Mouse (Mus musculus): Measurements from ENCODE around the gene Filip1. TPM values are rescaled to one million over a fixed set of nuclear protein-coding genes. Genes with fewer than 3 reads are reported as not detected.

Filip1 gene
- polyA plus RNA-seq, 1 experiment from 2014 or later = 1.5 TPM

DNA sequence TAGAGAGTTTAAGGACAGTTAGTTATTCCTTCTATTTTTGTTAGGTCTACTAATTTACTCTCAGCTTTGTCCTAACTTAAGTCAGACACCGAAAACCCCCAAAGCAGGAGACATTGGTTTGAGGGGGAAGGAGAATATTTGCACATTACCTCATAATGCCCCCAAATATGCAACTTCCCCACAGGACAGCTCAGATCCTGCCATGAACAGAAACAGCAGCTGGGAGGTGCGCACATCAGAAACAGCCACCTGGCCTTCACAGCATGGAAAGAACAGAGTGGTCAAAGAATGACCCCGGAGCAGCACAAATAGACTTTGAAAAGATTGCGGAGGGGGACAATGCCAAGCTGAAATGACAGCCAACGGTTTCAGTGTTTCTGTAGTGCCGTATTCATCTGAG is 75.1 kb downstream of the Filip1 start:
- Histone ChIP-seq H3K4me1 (ENCODE audit: control insufficient read depth, insufficient read depth, low read length) (no peaks in the 10 kb centered on the region), H3K9me3 (ENCODE audit: control insufficient read depth, low read length) (no peaks in the 10 kb centered on the region), H3K4me3 (ENCODE audit: low read depth, low read length) (no peak overlapping the region), H3K27ac (replicated peaks; ENCODE audit: low read depth, low read length) (no peak overlapping the region), H3K4me2 (ENCODE audit: low read depth, severe bottlenecking) (no peak overlapping the region), H3K9ac (ENCODE audit: low read length) (no peak overlapping the region), H3K36me3 (ENCODE audit: control insufficient read depth, insufficient read depth, low read length) (no peaks in the 10 kb centered on the region), H3K27me3 (ENCODE audit: control insufficient read depth, insufficient read depth, low read length) (no peaks in the 10 kb centered on the region)
- DNase-seq (ENCODE audit: low spot score) (no peak), ATAC-seq (ENCODE audit: insufficient number of reproducible peaks, low FRiP score, low TSS enrichment, low read depth) (no peak)
- 87% methylated on average over 6 of the region's 6 CpGs for WGBS

DNA sequence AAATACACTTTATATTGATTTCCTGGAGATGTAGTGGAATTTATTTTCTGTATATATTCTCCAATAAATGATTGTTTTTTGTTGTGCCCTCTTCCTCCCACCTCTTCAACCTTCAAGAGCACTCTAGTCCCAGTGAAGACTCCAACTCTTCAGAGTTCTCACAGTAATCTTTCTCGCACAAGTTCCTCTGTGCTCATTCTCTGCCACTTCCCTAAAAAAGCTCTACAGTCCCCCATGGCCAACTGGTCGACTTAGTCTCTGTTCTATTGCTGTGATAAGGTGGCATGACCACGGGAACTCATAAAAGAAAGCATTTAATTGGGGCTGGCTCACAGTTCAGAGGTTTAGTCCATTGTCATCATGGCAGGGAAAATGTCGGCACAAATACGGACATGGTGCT is 80.1 kb downstream of the Filip1 start:
- Histone ChIP-seq H3K9me3 (ENCODE audit: control insufficient read depth, low read length) (no peaks in the 10 kb centered on the region), H3K36me3 (ENCODE audit: control insufficient read depth, insufficient read depth, low read length) (no peaks in the 10 kb centered on the region), H3K27ac (replicated peaks; ENCODE audit: low read depth, low read length) (no peak overlapping the region), H3K4me1 (ENCODE audit: control insufficient read depth, insufficient read depth, low read length) (no peaks in the 10 kb centered on the region), H3K4me3 (ENCODE audit: low read depth, low read length) (no peak overlapping the region), H3K4me2 (ENCODE audit: low read depth, severe bottlenecking) (no peak overlapping the region), H3K9ac (ENCODE audit: low read length) (no peak overlapping the region), H3K27me3 (ENCODE audit: control insufficient read depth, insufficient read depth, low read length) (no peaks in the 10 kb centered on the region)
- no peak for DNase-seq (ENCODE audit: low spot score)
- 89% methylated on average over 5 of the region's 5 CpGs for WGBS
- ATAC-seq (ENCODE audit: insufficient number of reproducible peaks, low FRiP score, low TSS enrichment, low read depth) = no peak

DNA sequence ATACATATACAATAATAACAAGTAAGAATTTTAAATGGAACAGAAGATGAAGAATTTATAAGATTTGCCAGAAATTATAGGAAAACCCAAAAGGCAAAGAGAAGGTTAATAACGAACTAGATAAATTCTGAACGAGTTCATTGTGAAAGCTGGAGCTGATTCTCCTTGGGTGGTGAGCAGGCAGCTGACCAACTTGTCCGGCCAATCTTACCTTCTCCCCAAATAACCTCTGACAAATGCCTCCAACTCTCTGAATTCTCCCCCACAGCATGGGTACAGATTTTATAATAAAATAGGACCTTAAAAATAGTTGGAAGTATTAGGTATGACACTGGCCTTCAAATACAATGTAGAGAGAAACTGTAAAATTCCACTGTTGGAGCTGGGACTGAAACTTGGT is 84.6 kb downstream of the Filip1 start:
- H3K4me2 ChIP-seq (ENCODE audit: low read depth, severe bottlenecking) = no peak overlapping the region
- H3K4me1 ChIP-seq (ENCODE audit: control insufficient read depth, insufficient read depth, low read length) = no peaks in the 10 kb centered on the region
- H3K9ac ChIP-seq (ENCODE audit: low read length) = no peak overlapping the region
- DNase-seq (ENCODE audit: low spot score) (no peak), ATAC-seq (ENCODE audit: insufficient number of reproducible peaks, low FRiP score, low TSS enrichment, low read depth) (no peak)
- H3K27me3 ChIP-seq (ENCODE audit: control insufficient read depth, insufficient read depth, low read length) = no peaks in the 10 kb centered on the region
- no peak overlapping the region for H3K27ac ChIP-seq (replicated peaks; ENCODE audit: low read depth, low read length)
- H3K36me3 ChIP-seq (ENCODE audit: control insufficient read depth, insufficient read depth, low read length) = no peaks in the 10 kb centered on the region
- H3K9me3 ChIP-seq (ENCODE audit: control insufficient read depth, low read length) = no peaks in the 10 kb centered on the region
- WGBS = 89% methylated on average over 3 of the region's 3 CpGs
- no peak overlapping the region for H3K4me3 ChIP-seq (ENCODE audit: low read depth, low read length)

DNA sequence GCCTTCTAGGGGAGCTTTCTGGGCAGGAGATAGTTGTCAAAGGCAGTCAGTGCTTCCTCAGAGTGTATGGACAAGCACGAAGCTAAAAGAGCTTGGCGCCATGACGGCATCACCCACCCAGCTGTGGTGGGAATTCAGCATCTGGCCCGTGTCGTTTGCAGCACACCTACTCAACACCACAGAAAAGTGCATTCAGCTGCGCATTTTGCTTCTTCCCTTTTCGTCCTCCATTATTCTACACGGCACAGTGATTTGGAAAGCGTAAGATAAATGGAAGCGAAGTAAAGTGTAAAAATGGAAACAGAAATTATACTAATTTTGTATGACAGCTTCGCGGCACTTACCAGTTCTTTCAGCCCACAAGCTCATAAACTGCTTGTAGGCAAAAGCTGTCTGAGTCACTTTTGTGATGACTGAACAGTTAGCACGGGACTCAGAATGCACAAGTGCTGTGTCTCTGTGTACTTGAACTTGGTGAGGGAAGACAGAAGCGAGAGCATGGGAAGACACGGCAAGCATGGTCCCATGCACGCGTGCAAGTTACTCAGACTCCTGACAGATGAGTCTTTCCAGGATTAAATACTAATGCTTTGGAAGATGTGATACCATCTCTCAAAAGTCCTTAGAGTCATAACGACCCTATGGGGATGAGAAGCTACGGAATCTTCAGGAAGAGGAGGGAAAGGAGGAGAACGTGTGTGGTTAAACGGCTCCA is 85.3 kb downstream of the Filip1 start:
- Histone ChIP-seq H3K4me2 (ENCODE audit: low read depth, severe bottlenecking) (no peak overlapping the region), H3K9ac (ENCODE audit: low read length) (no peak overlapping the region), H3K9me3 (ENCODE audit: control insufficient read depth, low read length) (no peaks in the 10 kb centered on the region), H3K27ac (replicated peaks; ENCODE audit: low read depth, low read length) (no peak overlapping the region), H3K36me3 (ENCODE audit: control insufficient read depth, insufficient read depth, low read length) (no peaks in the 10 kb centered on the region), H3K4me3 (ENCODE audit: low read depth, low read length) (no peak overlapping the region), H3K4me1 (ENCODE audit: control insufficient read depth, insufficient read depth, low read length) (no peaks in the 10 kb centered on the region), H3K27me3 (ENCODE audit: control insufficient read depth, insufficient read depth, low read length) (no peaks in the 10 kb centered on the region)
- WGBS = 94% methylated on average over 21 of the region's 21 CpGs
- DNase-seq (ENCODE audit: low spot score) (no peak), ATAC-seq (ENCODE audit: insufficient number of reproducible peaks, low FRiP score, low TSS enrichment, low read depth) (no peak)

DNA sequence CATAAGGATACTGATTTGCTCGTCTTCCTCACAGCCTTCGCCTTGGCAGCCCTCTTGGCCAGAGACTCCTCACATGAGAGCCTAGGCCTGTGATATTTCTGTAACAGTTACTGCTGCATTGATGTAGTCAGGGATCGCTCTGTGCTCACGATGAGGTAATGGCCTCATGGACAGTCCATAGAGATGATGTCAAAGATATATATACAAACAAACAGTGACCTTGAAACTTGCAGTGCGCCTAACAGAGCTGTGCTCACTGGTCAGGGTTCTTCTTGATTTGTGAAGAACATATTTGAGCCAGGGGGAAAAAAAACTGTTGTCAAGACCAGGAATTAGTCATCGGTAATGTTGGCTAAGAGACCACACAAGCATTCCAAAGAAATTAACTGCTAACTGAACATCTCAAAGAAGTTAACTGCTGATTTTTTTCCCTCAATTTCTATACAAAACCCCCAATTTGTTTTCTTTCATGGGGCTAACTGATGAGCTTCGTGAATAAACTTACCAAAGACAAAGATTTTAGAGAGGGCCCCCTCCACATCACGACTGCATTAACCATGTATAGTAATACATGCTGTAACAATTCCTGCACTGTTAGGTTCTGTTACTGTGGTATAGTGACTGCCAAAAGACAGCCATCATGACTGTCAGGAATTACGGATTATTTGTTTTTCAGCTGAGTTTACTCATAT is 86.0 kb downstream of the Filip1 start:
- Histone ChIP-seq H3K36me3 (ENCODE audit: control insufficient read depth, insufficient read depth, low read length) (no peaks in the 10 kb centered on the region), H3K27ac (replicated peaks; ENCODE audit: low read depth, low read length) (no peak overlapping the region), H3K4me3 (ENCODE audit: low read depth, low read length) (no peak overlapping the region), H3K27me3 (ENCODE audit: control insufficient read depth, insufficient read depth, low read length) (no peaks in the 10 kb centered on the region), H3K4me2 (ENCODE audit: low read depth, severe bottlenecking) (no peak overlapping the region), H3K4me1 (ENCODE audit: control insufficient read depth, insufficient read depth, low read length) (no peaks in the 10 kb centered on the region), H3K9ac (ENCODE audit: low read length) (no peak overlapping the region), H3K9me3 (ENCODE audit: control insufficient read depth, low read length) (no peaks in the 10 kb centered on the region)
- DNase-seq (ENCODE audit: low spot score) (no peak), ATAC-seq (ENCODE audit: insufficient number of reproducible peaks, low FRiP score, low TSS enrichment, low read depth) (no peak)
- WGBS = 88% methylated on average over 9 of the region's 9 CpGs

DNA sequence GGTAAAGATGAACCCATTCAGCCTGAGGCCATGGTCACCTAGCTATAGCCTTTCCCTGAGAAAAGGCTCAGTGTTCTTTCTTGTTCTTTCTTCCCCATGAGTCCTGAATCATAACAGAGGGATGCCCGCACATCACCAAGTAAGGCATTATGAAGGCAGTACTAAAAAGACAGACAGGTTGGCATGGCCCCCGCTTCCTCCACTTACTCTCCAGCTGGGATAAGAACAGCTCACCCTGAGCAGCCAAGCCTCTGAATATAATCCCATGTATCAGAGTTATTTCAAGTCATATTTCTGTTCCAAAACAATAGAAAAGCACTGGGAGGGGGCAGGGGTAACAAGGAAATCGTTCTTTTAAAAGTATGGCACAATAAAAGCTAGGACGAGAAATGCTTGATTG is 86.7 kb downstream of the Filip1 start:
- no peak overlapping the region for H3K4me2 ChIP-seq (ENCODE audit: low read depth, severe bottlenecking)
- H3K27ac ChIP-seq (replicated peaks; ENCODE audit: low read depth, low read length) = no peak overlapping the region
- H3K4me3 ChIP-seq (ENCODE audit: low read depth, low read length) = no peak overlapping the region
- H3K9me3 ChIP-seq (ENCODE audit: control insufficient read depth, low read length) = no peaks in the 10 kb centered on the region
- no peak overlapping the region for H3K9ac ChIP-seq (ENCODE audit: low read length)
- no peaks in the 10 kb centered on the region for H3K36me3 ChIP-seq (ENCODE audit: control insufficient read depth, insufficient read depth, low read length)
- WGBS = 80% methylated on average over 4 of the region's 4 CpGs
- DNase-seq (ENCODE audit: low spot score) (no peak), ATAC-seq (ENCODE audit: insufficient number of reproducible peaks, low FRiP score, low TSS enrichment, low read depth) (no peak)
- H3K27me3 ChIP-seq (ENCODE audit: control insufficient read depth, insufficient read depth, low read length) = no peaks in the 10 kb centered on the region
- no peaks in the 10 kb centered on the region for H3K4me1 ChIP-seq (ENCODE audit: control insufficient read depth, insufficient read depth, low read length)

DNA sequence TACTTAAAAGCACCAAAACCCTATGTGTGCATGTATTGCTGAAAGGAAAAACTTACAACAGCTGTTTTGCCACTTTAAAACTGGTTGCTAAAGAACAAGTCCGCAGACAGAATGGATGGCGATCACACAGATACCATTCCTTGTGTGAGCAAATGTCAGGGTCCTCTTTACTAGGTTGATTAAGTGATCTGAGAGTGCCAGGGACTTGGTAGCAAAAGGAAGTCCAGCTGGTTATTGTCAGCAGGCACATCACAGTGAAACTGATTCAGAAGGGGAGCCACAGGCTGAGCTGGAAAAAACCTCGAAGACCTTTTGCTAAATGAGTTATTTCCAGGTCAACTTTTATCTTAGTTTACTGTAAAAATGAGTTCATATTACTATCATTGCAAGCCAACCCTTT is 89.4 kb downstream of the Filip1 start:
- Histone ChIP-seq H3K27me3 (ENCODE audit: control insufficient read depth, insufficient read depth, low read length) (no peaks in the 10 kb centered on the region), H3K4me3 (ENCODE audit: low read depth, low read length) (no peak overlapping the region), H3K9ac (ENCODE audit: low read length) (no peak overlapping the region), H3K9me3 (ENCODE audit: control insufficient read depth, low read length) (no peaks in the 10 kb centered on the region), H3K4me2 (ENCODE audit: low read depth, severe bottlenecking) (no peak overlapping the region), H3K4me1 (ENCODE audit: control insufficient read depth, insufficient read depth, low read length) (no peaks in the 10 kb centered on the region), H3K27ac (replicated peaks; ENCODE audit: low read depth, low read length) (no peak overlapping the region), H3K36me3 (ENCODE audit: control insufficient read depth, insufficient read depth, low read length) (no peaks in the 10 kb centered on the region)
- ATAC-seq (ENCODE audit: insufficient number of reproducible peaks, low FRiP score, low TSS enrichment, low read depth) = no peak
- no peak for DNase-seq (ENCODE audit: low spot score)
- 76% methylated on average over 3 of the region's 3 CpGs for WGBS

DNA sequence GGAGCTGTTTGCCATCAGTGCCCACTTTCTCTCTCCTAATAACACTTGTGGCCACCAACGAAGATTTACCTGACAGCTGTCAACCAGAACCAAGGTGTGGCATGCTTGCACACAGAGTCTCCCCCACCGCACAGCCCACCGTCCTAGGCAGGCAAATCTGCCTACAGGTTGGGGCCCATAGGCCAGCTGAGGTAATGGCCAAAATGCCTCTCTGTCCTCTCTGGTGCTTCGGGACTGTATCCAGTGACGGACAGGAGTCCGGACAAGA is 90.2 kb downstream of the Filip1 start:
- no peaks in the 10 kb centered on the region for H3K36me3 ChIP-seq (ENCODE audit: control insufficient read depth, insufficient read depth, low read length)
- no peaks in the 10 kb centered on the region for H3K9me3 ChIP-seq (ENCODE audit: control insufficient read depth, low read length)
- H3K4me1 ChIP-seq (ENCODE audit: control insufficient read depth, insufficient read depth, low read length) = no peaks in the 10 kb centered on the region
- WGBS = 80% methylated on average over 6 of the region's 6 CpGs
- H3K27ac ChIP-seq (replicated peaks; ENCODE audit: low read depth, low read length) = no peak overlapping the region
- no peak overlapping the region for H3K4me3 ChIP-seq (ENCODE audit: low read depth, low read length)
- ATAC-seq (ENCODE audit: insufficient number of reproducible peaks, low FRiP score, low TSS enrichment, low read depth) (no peak), DNase-seq (ENCODE audit: low spot score) (no peak)
- H3K27me3 ChIP-seq (ENCODE audit: control insufficient read depth, insufficient read depth, low read length) = no peaks in the 10 kb centered on the region
- H3K4me2 ChIP-seq (ENCODE audit: low read depth, severe bottlenecking) = no peak overlapping the region
- H3K9ac ChIP-seq (ENCODE audit: low read length) = no peak overlapping the region
